Mouse (Mus musculus) layer of hippocampus, adult 9-11 months (tissue): ENCODE results near the gene Ipo4.

Experiments
- DNase-seq: peaks from one replicate; pipeline ENCODE4 v3.0.0; 2022

Ipo4 gene

DNA sequence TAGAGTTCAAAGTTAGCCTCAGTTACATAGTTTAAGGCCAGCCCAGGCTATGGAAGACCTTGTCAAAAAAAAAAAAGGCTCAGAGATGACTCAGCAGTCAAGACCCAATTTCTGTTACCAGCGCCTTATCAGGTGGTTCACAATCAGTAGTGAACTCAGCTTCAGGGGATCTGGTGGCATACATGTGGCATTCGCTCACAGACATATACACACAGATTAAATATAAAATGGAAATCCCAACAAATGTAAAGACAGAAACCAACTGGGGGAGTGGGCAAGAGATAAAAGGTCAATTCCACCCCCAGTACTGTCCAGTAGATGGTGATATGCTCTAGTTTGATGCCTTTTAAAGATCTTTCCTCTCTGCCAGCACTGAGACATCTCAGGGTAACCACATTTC lies 49.6 kb downstream of the Ipo4 start:
- DNase-seq = no peak

- no peak for DNase-seq
Measured at GRCm38 (mm10) chr14:55585566-55585960, 50.2 kb downstream of the Ipo4 start.

DNA sequence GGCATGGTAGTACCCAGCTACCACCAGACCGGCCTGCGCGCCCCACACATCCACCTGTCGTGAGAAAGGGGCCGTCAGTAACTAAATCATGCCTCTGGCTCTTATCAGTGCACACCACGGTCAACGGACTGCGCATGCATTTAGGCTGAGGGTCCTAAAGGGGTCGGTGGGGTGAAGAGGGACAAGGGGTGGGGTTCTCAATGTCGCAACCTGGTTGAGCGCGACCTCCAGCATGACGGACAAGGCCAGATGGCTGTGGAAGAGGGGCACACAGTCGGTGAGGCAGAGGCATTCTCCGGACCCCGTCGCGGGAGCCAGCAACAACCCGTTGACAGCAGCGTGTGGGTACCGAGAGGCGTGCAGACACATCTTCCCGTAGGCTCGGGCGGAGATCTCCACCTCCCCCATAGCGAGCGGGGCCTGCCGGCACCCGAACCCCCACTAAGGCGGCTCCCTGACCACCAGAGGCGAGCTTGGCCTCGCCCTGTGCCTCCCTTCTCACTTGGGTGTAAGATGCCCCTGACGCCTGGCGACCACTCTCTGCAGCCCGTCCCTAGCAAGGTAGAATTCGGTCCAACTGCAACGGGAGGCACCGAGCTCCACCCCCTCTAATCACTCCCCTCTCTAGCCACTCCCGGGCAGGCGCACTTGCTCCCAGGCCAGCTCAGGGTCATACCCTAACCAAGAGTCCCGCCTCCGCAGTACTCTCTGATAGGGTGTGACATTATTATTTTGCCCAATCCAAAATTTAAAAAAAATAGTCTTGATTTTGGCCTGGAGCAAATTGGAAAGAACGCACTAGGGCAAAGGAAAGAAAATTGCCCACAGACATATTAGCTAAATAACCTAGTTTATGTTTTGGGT lies 50.8 kb downstream of the Ipo4 start, which contains the start of gene Emc9:
Gene Emc9, minus strand, starts transcription at position 601 of the 864 bp plus-strand sequence.
- peak; percentile 74 for DNase-seq

- DNase-seq = no peak
Measured at GRCm38 (mm10) chr14:55584303-55584701, 51.5 kb downstream of the Ipo4 start.

- DNase-seq = no peak
Measured at GRCm38 (mm10) chr14:55581981-55582681, 53.6 kb downstream of the Ipo4 start.

GRCm38 (mm10) chr14:55580731-55581130 lies 55.0 kb downstream of the Ipo4 start:
- no peak for DNase-seq

GRCm38 (mm10) chr14:55579511-55580496 lies 56.0 kb downstream of the Ipo4 start:
- no peak for DNase-seq

DNA sequence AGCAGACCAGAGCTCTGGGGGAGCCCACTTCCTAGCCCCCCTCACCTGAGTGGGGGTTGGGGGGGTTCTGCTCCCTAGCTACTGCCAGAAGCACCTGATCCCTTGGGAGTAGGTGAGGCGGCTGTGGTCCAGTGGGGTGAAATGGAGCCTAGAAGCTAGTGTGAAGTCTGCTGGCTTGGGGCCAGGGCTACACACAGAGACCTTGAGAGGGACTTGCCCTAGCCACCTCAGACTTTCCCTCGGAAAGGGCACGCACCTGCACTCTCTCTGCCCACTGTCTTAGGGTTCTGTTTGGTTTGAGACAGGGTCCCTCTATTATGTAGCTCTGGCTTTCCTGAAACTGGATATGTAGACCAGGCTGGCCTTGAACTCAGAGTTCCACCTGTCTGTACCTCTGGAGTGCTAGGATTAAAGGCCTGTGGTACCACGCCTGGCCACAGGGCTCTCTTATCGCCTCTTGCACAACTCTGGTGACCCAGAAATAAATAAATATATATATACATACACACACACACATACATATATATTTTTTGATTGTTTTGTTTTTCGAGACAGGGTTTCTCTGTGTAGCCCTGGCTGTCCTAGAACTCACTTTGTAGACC lies 57.0 kb downstream of the Ipo4 start:
- no peak for DNase-seq

- DNase-seq = peak; percentile 84
Measured at GRCm38 (mm10) chr14:55577871-55578667, 57.7 kb downstream of the Ipo4 start, which contains the start of gene Psme1. Gene Psme1, plus strand, starts transcription at chr14:55578123.

GRCm38 (mm10) chr14:55576376-55576775 lies 59.4 kb downstream of the Ipo4 start:
- DNase-seq = peak; percentile 68

DNA sequence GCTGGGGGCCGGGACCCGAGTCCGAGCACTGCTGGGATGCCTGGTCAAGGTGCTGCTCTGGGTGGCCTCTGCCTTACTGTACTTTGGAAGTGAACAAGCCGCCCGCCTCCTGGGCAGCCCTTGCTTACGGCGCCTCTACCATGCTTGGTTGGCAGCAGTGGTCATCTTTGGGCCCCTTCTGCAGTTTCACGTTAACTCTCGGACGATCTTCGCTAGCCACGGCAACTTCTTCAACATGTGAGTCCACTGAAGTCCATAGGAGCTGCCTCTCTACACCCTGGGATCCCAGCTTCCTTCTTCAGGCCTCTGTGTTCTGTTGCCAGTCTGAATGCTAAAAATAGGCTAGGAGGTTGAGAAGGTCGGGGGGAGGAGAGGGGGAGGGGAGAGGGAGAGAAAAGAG lies 60.0 kb downstream of the Ipo4 start:
- DNase-seq = no peak
